Mouse (Mus musculus) liver, postnatal 0 days (tissue): Measurements from ENCODE around the gene Slc35f2. TPM values are rescaled to one million over a fixed set of nuclear protein-coding genes. Genes with fewer than 3 reads are reported as not detected.

Experiments
- ATAC-seq: fragments of 200-750 bp; cut with Nextera tagmentation; 2 replicates; pipeline ENCODE4 v1.8.0; 2017; ENCODE audit warnings: mild to moderate bottlenecking, moderate library complexity
- DNase-seq: peaks from one replicate; pipeline ENCODE4 v3.0.0-alpha.2; 2016
- H3K27ac ChIP-seq: fragments of 300-500 bp; sonication (generic); 2 replicates; pipeline ENCODE4 v1.5.1; 2014; ENCODE audit warnings: antibody characterized with exemption, moderate library complexity, mild to moderate bottlenecking, low read depth
- H3K27me3 ChIP-seq: fragments of 300-500 bp; sonication (generic); 2 replicates; pipeline ENCODE4 v1.6.1; 2014; ENCODE audit warnings: low read length, control low read depth, mixed read lengths; ENCODE audit not compliant: insufficient read depth
- H3K36me3 ChIP-seq: fragments of 300-500 bp; sonication (generic); replicated peaks from 2 replicates; pipeline ENCODE4 v1.6.1; 2014; ENCODE audit warnings: mild to moderate bottlenecking, control low read depth, low read length, moderate library complexity, mixed read lengths; ENCODE audit not compliant: insufficient read depth
- H3K4me1 ChIP-seq: fragments of 300-500 bp; sonication (generic); 2 replicates; pipeline ENCODE4 v1.6.1; 2014; ENCODE audit warnings: antibody characterized with exemption, mild to moderate bottlenecking, control low read depth; ENCODE audit not compliant: insufficient read depth
- H3K4me2 ChIP-seq: fragments of 300-500 bp; sonication (generic); 2 replicates; pipeline ENCODE4 v1.6.1; 2014; ENCODE audit warnings: low read depth, mild to moderate bottlenecking, low read length, moderate library complexity, mixed read lengths
- H3K4me3 ChIP-seq: fragments of 300-500 bp; sonication (generic); 2 replicates; pipeline ENCODE4 v1.5.1; 2014; ENCODE audit warnings: low read depth, low read length
- H3K9ac ChIP-seq: fragments of 300-500 bp; sonication (generic); replicated peaks from 2 replicates; pipeline ENCODE4 v1.6.1; 2014; ENCODE audit warnings: mild to moderate bottlenecking, moderate library complexity
- H3K9me3 ChIP-seq: fragments of 300-500 bp; sonication (generic); 2 replicates; pipeline ENCODE4 v1.6.1; 2016; ENCODE audit warnings: mild to moderate bottlenecking, control low read depth, low read length, mixed read lengths
- CTCF ChIP-seq: sonication (generic); IDR thresholded peaks from 2 replicates; pipeline ENCODE4 v1.5.1; 2016; ENCODE audit warnings: antibody characterized with exemption, low read depth
- EP300 ChIP-seq: IDR thresholded peaks from 2 replicates; pipeline ENCODE4 v1.6.1; 2016; ENCODE audit warnings: antibody characterized with exemption, low read depth, mild to moderate bottlenecking
- WGBS: fragments of 180-500 bp; shearing (Covaris S2); extraction: QIAGEN DNeasy Blood & Tissue Kit; methylation state at CpG from one replicate; pipeline ENCODE4 v1.1.7; 2014; ENCODE audit not compliant: insufficient replicate concordance; 5-methylcytosine and 5-hydroxymethylcytosine counted together
- polyA plus RNA-seq: library from polyadenylated mRNA; unstranded; fragments of >200 nt; fragmentation: Nextera tagmentation; extraction: Ambion mirVana; gene quantifications from 2 replicates; pipeline ENCODE4 v1.2.1, GENCODE M21; 2015

Gene Slc35f2
- polyA plus RNA-seq, result 0.14 and 0.22 TPM in 2 replicates

- ATAC-seq (peak; percentile 40; the same call in 1 of the 2 replicates), DNase-seq (peak; percentile 28)
- Histone ChIP-seq H3K4me3 (peak within 1 kb of the TSS; percentile 50), H3K4me2 (peak within 1 kb of the TSS; percentile 92), H3K27me3 (peaks cover 24% of the 10 kb centered on the region), H3K36me3 (no peaks in the 10 kb centered on the region), H3K9ac (no peak within 1 kb of the TSS; the same call in 1 of the 2 replicates), H3K4me1 (peaks cover 9% of the 10 kb centered on the region; the same call in 1 of the 2 replicates), H3K9me3 (no peaks in the 10 kb centered on the region), H3K27ac (no peak within 1 kb of the TSS)
- WGBS, result under 1% methylated on average over 49 of the region's 50 CpGs
- TF ChIP-seq CTCF, result no peak
- no peak for TF ChIP-seq EP300
Observed at GRCm38 (mm10) chr9:53771344-53772021, at the start of gene Slc35f2. TSS of gene Slc35f2 (plus strand) at chr9:53771538.

- Histone ChIP-seq H3K9ac (no peak overlapping the region), H3K4me1 (no peaks in the 10 kb centered on the region), H3K27ac (no peak overlapping the region), H3K4me2 (no peak overlapping the region), H3K4me3 (no peak overlapping the region), H3K36me3 (no peaks in the 10 kb centered on the region), H3K27me3 (no peaks in the 10 kb centered on the region), H3K9me3 (no peaks in the 10 kb centered on the region)
- 31% methylated on average over 3 of the region's 3 CpGs for WGBS
- TF ChIP-seq CTCF (no peak), EP300 (no peak)
- DNase-seq (no peak), ATAC-seq (no peak)
Observed at GRCm38 (mm10) chr9:53740829-53741404, 30.4 kb upstream of the Slc35f2 start.

GRCm38 (mm10) chr9:53750411-53750810 lies 20.9 kb upstream of the Slc35f2 start:
- H3K27ac ChIP-seq, result no peak overlapping the region
- no peaks in the 10 kb centered on the region for H3K9me3 ChIP-seq
- H3K9ac ChIP-seq, result no peak overlapping the region
- no peak for ATAC-seq
- H3K36me3 ChIP-seq, result no peaks in the 10 kb centered on the region
- no peak for DNase-seq
- H3K4me1 ChIP-seq, result no peaks in the 10 kb centered on the region
- TF ChIP-seq EP300 (no peak), CTCF (no peak)
- WGBS, result 77% methylated on average over 13 of the region's 13 CpGs
- no peak overlapping the region for H3K4me3 ChIP-seq
- 0 out of 2 replicates have a peak, but pooled peaks cover 3% of the 10 kb centered on the region for H3K27me3 ChIP-seq
- H3K4me2 ChIP-seq, result no peak overlapping the region

- H3K4me1 ChIP-seq, result no peaks in the 10 kb centered on the region
- H3K4me2 ChIP-seq, result no peak overlapping the region
- no peaks in the 10 kb centered on the region for H3K9me3 ChIP-seq
- no peak overlapping the region for H3K4me3 ChIP-seq
- 34% methylated on average over 5 of the region's 5 CpGs for WGBS
- ATAC-seq (no peak), DNase-seq (no peak)
- H3K27ac ChIP-seq, result no peak overlapping the region
- H3K36me3 ChIP-seq, result no peaks in the 10 kb centered on the region
- TF ChIP-seq CTCF, result peak; percentile 44
- TF ChIP-seq EP300, result no peak
- no peak overlapping the region for H3K9ac ChIP-seq
- H3K27me3 ChIP-seq, result 0 out of 2 replicates have a peak, but pooled peaks cover 3% of the 10 kb centered on the region
Observed at GRCm38 (mm10) chr9:53750899-53751298, 20.4 kb upstream of the Slc35f2 start.

- H3K4me2 ChIP-seq, result no peak overlapping the region
- ATAC-seq (no peak), DNase-seq (no peak)
- H3K36me3 ChIP-seq, result no peaks in the 10 kb centered on the region
- H3K4me3 ChIP-seq, result no peak overlapping the region
- H3K4me1 ChIP-seq, result no peaks in the 10 kb centered on the region
- H3K27ac ChIP-seq, result no peak overlapping the region
- no peaks in the 10 kb centered on the region for H3K9me3 ChIP-seq
- no peak overlapping the region for H3K9ac ChIP-seq
- H3K27me3 ChIP-seq, result peaks cover 3% of the 10 kb centered on the region; the same call in 1 of the 2 replicates
- no peak for TF ChIP-seq CTCF
- no peak for TF ChIP-seq EP300
Observed at GRCm38 (mm10) chr9:53754801-53755200, 16.5 kb upstream of the Slc35f2 start.

- peaks cover 3% of the 10 kb centered on the region; the same call in 1 of the 2 replicates for H3K27me3 ChIP-seq
- no peaks in the 10 kb centered on the region for H3K9me3 ChIP-seq
- WGBS, result 52% methylated on average over 2 of the region's 2 CpGs
- DNase-seq (no peak), ATAC-seq (no peak)
- no peak for TF ChIP-seq EP300
- no peak for TF ChIP-seq CTCF
- H3K9ac ChIP-seq, result no peak overlapping the region
- H3K36me3 ChIP-seq, result no peaks in the 10 kb centered on the region
- no peak overlapping the region for H3K4me3 ChIP-seq
- no peak overlapping the region for H3K27ac ChIP-seq
- no peak overlapping the region for H3K4me2 ChIP-seq
- no peaks in the 10 kb centered on the region for H3K4me1 ChIP-seq
Observed at GRCm38 (mm10) chr9:53758142-53758541, 13.2 kb upstream of the Slc35f2 start.
